Mouse (Mus musculus) midbrain, embryonic 10.5 days (tissue): ENCODE measurements around the gene Aplnr. TPM values are rescaled to one million over a fixed set of nuclear protein-coding genes. Genes with fewer than 3 reads are reported as not detected.

Experiments
- DNase-seq: peaks from one replicate; pipeline ENCODE4 v3.0.0-alpha.2; 2017; ENCODE audit warnings: low spot score
- H3K27ac ChIP-seq: fragments of 300-500 bp; sonication (generic); replicated peaks from 2 replicates; pipeline ENCODE4 v1.5.1; 2016; ENCODE audit warnings: mild to moderate bottlenecking
- H3K27me3 ChIP-seq: fragments of 300-500 bp; sonication (generic); 2 replicates; pipeline ENCODE4 v1.6.1; 2016; ENCODE audit warnings: low read depth, mild to moderate bottlenecking; ENCODE audit not compliant: poor library complexity, severe bottlenecking
- H3K36me3 ChIP-seq: fragments of 300-500 bp; sonication (generic); 2 replicates; pipeline ENCODE4 v1.6.1; 2016; ENCODE audit warnings: mild to moderate bottlenecking, moderate library complexity
- H3K4me1 ChIP-seq: fragments of 300-500 bp; sonication (generic); 2 replicates; pipeline ENCODE4 v1.6.1; 2016
- H3K4me3 ChIP-seq: fragments of 300-500 bp; sonication (generic); 2 replicates; pipeline ENCODE4 v1.5.1; 2016; ENCODE audit warnings: mild to moderate bottlenecking, moderate library complexity
- H3K9me3 ChIP-seq: fragments of 300-500 bp; sonication (generic); replicated peaks from 2 replicates; pipeline ENCODE4 v1.6.1; 2016; ENCODE audit warnings: mild to moderate bottlenecking
- WGBS: fragments of 180-500 bp; shearing (Covaris S2); methylation state at CpG from one replicate; pipeline ENCODE4 v1.1.7; 2016; 5-methylcytosine and 5-hydroxymethylcytosine counted together
- polyA plus RNA-seq: library from polyadenylated mRNA; unstranded; fragments of >200 nt; fragmentation: Nextera tagmentation; extraction: Ambion mirVana; gene quantifications from 2 replicates; pipeline ENCODE4 v1.2.1, GENCODE M21; 2016

Gene Aplnr
- polyA plus RNA-seq, 1 experiment from 2014 or later, result 35.2 TPM

DNA sequence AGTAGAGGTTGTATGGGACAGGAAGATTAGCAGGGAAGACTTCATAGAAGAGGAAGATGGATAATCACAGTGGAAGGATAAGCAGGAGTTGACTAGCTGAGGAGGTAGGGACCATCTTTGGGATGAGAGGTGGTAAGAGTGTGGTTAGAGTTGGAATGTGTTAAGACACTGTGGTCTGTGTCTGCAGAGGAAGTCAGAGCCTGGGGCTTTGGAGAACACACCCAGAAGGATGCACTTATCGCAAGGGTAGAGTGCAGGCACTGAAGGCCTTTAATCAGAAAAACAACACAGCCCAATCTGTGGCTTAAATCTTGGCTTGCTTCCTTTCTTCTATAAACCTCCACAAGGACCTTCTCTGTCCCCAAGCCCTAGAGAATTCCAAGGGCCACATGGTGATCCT, 32.3 kb downstream of the Aplnr start:
- H3K27me3 ChIP-seq, result no peaks in the 10 kb centered on the region
- H3K27ac ChIP-seq, result no peak overlapping the region
- DNase-seq, result no peak
- no peak overlapping the region for H3K4me3 ChIP-seq
- H3K36me3 ChIP-seq, result no peaks in the 10 kb centered on the region
- WGBS, result 77% methylated on average over 1 of the region's 1 CpGs
- H3K9me3 ChIP-seq, result no peaks in the 10 kb centered on the region
- H3K4me1 ChIP-seq, result peaks cover 6% of the 10 kb centered on the region

DNA sequence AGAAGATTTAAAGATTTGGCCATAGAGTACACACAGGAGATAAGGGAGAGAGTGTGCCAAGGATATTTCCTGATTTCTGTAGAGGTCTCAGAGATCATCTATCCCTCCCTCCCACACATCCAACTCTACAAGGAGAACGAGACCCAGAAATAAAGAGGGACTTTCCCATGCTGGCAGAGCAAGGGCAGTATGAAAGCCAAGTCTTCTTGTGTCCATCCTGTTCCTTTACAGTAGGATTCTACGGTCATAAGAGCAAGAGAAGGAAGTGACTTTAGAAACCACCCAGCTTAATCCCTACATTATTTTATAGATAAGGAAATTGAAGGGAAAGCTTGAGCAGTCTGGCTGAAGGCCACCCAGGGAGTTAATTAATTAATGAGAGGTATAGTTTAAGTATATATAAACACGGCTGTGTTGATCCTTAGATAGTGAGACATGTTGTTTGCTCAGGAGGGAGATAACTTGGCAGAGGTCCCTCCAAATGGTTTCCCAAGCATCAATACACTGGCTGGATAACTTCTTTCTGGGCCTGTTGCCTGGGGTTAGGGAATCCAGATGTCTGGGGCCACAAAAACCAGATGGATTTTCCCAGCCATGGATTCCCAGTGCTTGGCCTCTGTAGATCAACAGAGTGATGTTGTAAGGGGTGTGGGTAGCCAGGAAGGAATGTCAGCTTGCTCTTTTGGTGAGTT, 36.2 kb downstream of the Aplnr start:
- Histone ChIP-seq H3K27me3 (no peaks in the 10 kb centered on the region), H3K27ac (no peak overlapping the region), H3K4me1 (no peaks in the 10 kb centered on the region), H3K9me3 (no peaks in the 10 kb centered on the region), H3K4me3 (no peak overlapping the region), H3K36me3 (no peaks in the 10 kb centered on the region)
- WGBS, result 71% methylated on average over 3 of the region's 3 CpGs
- no peak for DNase-seq

DNA sequence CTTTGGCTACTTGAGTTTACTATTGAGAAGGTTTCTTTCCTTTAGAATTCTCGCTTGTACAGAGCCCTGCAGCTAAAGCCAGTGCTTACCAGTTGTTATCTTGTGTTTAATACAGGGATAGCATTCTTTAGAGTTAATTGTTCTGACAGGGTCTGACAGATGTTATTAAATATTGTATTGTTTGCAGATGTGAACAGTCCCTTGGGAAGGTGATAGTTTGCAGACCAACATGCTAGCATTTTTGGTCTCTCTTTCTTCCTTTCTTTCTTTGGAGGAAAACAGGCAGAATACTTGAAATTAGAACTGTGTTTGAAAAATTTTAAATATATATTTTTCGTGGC, 36.7 kb downstream of the Aplnr start:
- Histone ChIP-seq H3K4me3 (no peak overlapping the region), H3K27ac (no peak overlapping the region), H3K27me3 (no peaks in the 10 kb centered on the region), H3K4me1 (no peaks in the 10 kb centered on the region), H3K9me3 (no peaks in the 10 kb centered on the region), H3K36me3 (no peaks in the 10 kb centered on the region)
- DNase-seq, result no peak
- 77% methylated on average over 2 of the region's 2 CpGs for WGBS

DNA sequence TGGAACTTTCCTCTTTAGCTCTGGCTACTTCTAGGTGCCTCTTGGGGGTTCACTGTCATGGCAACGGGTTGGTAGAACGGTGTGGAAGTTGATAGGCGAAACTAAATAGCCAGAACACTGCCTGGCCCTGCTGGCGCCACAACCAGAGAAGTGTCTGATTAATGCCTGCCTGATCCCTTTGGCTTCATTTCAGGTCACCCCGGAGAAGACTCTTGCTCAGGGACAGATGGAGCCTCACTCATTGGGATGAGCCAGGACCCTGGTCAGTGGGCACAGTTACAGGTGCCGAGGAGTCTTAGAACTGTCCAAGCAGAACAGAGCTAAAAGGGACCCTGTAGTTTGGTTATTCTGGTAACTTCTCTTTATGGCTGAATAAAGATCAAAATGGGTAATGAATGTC, 37.5 kb downstream of the Aplnr start:
- H3K4me3 ChIP-seq, result no peak overlapping the region
- DNase-seq, result no peak
- no peaks in the 10 kb centered on the region for H3K27me3 ChIP-seq
- WGBS, result 81% methylated on average over 6 of the region's 6 CpGs
- no peak overlapping the region for H3K27ac ChIP-seq
- H3K36me3 ChIP-seq, result no peaks in the 10 kb centered on the region
- no peaks in the 10 kb centered on the region for H3K4me1 ChIP-seq
- no peaks in the 10 kb centered on the region for H3K9me3 ChIP-seq

GRCm38 (mm10) chr2:85178139-85178800, 42.2 kb downstream of the Aplnr start:
- H3K9me3 ChIP-seq, result no peaks in the 10 kb centered on the region
- no peak for DNase-seq
- H3K27ac ChIP-seq, result no peak overlapping the region
- H3K4me1 ChIP-seq, result no peaks in the 10 kb centered on the region
- 81% methylated on average over 4 of the region's 4 CpGs for WGBS
- H3K27me3 ChIP-seq, result no peaks in the 10 kb centered on the region
- no peak overlapping the region for H3K4me3 ChIP-seq
- no peaks in the 10 kb centered on the region for H3K36me3 ChIP-seq

- Histone ChIP-seq H3K9me3 (no peaks in the 10 kb centered on the region), H3K4me3 (no peak overlapping the region), H3K27ac (no peak overlapping the region), H3K36me3 (no peaks in the 10 kb centered on the region), H3K27me3 (no peaks in the 10 kb centered on the region), H3K4me1 (0 out of 2 replicates have a peak, but pooled peaks cover 5% of the 10 kb centered on the region)
- 92% methylated on average over 6 of the region's 6 CpGs for WGBS
- no peak for DNase-seq
Measured at GRCm38 (mm10) chr2:85187582-85188151, 51.6 kb downstream of the Aplnr start.

Other genes with a start within 250 kb of the Aplnr start
- gene Rtn4rl2, start 249.5 kb upstream of the Aplnr start, polyA plus RNA-seq, result 1.4 and 1.8 TPM in 2 replicates
- 22.1 and 24.7 TPM in 2 replicates for gene Slc43a3, start 199.6 kb upstream of the Aplnr start, polyA plus RNA-seq
- 0.32 TPM in 1 of 2 replicates, not detected in the other for gene Prg2, start 155.8 kb upstream of the Aplnr start, polyA plus RNA-seq
- not detected in 2 replicates for gene Prg3, start 148.0 kb upstream of the Aplnr start, polyA plus RNA-seq
- 392 and 411 TPM in 2 replicates for gene Ssrp1, start 99.0 kb upstream of the Aplnr start, polyA plus RNA-seq
- 4.7 and 6.2 TPM in 2 replicates for gene P2rx3, start 98.8 kb upstream of the Aplnr start, polyA plus RNA-seq
- gene Tnks1bp1, start 88.2 kb upstream of the Aplnr start, polyA plus RNA-seq, result 29.9 and 33.7 TPM in 2 replicates
- gene Lrrc55, start 61.0 kb downstream of the Aplnr start, polyA plus RNA-seq, result 0.25 and 0.76 TPM in 2 replicates
- not detected in 2 replicates for gene Olfr987, start 203.1 kb downstream of the Aplnr start, polyA plus RNA-seq
- not detected in 2 replicates for gene Olfr988, start 227.0 kb downstream of the Aplnr start, polyA plus RNA-seq